Mouse (Mus musculus): Measurements from ENCODE around the gene Skint8. TPM values are rescaled to one million over a fixed set of nuclear protein-coding genes. Genes with fewer than 3 reads are reported as not detected.
"Not testable (repeated sequence)": the region's sequence is repeated elsewhere in the genome, so short reads cannot be mapped to it uniquely, and the experiment has no call there.

The Skint8 gene
- polyA plus RNA-seq, 1 experiment from 2014 or later, result not detected

DNA sequence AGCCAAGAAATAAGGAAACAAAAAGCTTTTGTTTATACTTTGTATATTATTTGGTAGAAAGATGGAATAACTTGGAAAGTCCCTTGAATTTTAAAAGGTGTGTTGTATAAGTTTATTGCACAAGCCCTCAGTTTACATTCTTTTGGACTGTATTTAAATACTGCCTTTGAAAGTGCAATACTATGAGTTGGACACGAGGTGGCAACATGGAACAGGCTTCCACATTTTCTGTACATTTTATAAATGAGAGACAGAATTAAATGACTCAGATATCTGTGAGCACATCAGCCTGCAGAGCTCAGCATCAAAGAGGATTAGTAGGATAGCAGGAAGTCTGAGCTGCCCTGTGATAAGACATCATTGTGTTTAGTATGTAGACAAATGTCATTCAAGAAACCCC, 42.1 kb downstream of the Skint8 start:
- no peaks in the 10 kb centered on the region for H3K36me3 ChIP-seq
- H3K4me1 ChIP-seq (replicated peaks), result no peaks in the 10 kb centered on the region
- H3K27ac ChIP-seq, result no peak overlapping the region
- ATAC-seq (replicated peaks; ENCODE audit: insufficient number of reproducible peaks, insufficient read depth, low FRiP score, low read depth), result no peak
- no peak overlapping the region for H3K9ac ChIP-seq
- H3K4me3 ChIP-seq, result no peak overlapping the region
- H3K9me3 ChIP-seq (replicated peaks), result no peaks in the 10 kb centered on the region
- H3K27me3 ChIP-seq, result no peaks in the 10 kb centered on the region
- H3K4me2 ChIP-seq, result no peak overlapping the region
- 20% methylated on average over 1 of the region's 1 CpGs for WGBS

DNA sequence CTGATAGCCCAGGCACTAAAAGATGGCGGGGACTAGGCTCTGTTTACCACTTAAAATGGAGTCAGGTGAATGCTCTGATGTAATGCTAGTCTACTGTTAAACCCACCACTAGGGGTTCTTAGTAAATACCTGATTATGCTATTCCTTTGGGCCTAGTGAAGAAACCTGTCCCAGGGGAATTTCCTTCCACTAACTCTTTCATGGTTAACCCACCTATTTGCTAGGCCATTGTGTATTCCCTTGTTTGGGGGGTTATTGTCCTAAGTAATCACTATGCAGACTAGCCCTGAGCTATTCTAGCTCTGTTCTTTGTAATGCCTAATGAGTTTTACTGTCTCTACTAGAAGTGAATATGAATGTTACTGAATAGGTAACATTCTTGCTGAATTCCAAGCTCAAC, 44.0 kb downstream of the Skint8 start:
- not testable (repeated sequence) for H3K27ac ChIP-seq; H3K27me3 ChIP-seq; ATAC-seq (replicated peaks; ENCODE audit: insufficient number of reproducible peaks, insufficient read depth, low FRiP score, low read depth); H3K4me1 ChIP-seq (replicated peaks); H3K9ac ChIP-seq; H3K4me3 ChIP-seq; H3K9me3 ChIP-seq (replicated peaks); H3K36me3 ChIP-seq; H3K4me2 ChIP-seq
- 48% methylated on average over 1 of the region's 1 CpGs for WGBS

- no peak overlapping the region for H3K27ac ChIP-seq
- H3K9me3 ChIP-seq (replicated peaks), result no peaks in the 10 kb centered on the region
- no peak overlapping the region for H3K4me3 ChIP-seq
- H3K4me2 ChIP-seq, result no peak overlapping the region
- 66% methylated on average over 3 of the region's 3 CpGs for WGBS
- H3K9ac ChIP-seq, result no peak overlapping the region
- no peak for ATAC-seq (replicated peaks; ENCODE audit: insufficient number of reproducible peaks, insufficient read depth, low FRiP score, low read depth)
- H3K36me3 ChIP-seq, result no peaks in the 10 kb centered on the region
- no peaks in the 10 kb centered on the region for H3K27me3 ChIP-seq
- no peaks in the 10 kb centered on the region for H3K4me1 ChIP-seq (replicated peaks)
These were observed 44.5 kb downstream of the Skint8 start for GRCm38 (mm10) chr4:111963669-111964068.

- Histone ChIP-seq H3K9ac (no peak within 1 kb of the TSS), H3K4me2 (no peak within 1 kb of the TSS), H3K4me1 (replicated peaks) (no peaks in the 10 kb centered on the region), H3K36me3 (no peaks in the 10 kb centered on the region), H3K27me3 (no peaks in the 10 kb centered on the region), H3K27ac (no peak within 1 kb of the TSS), H3K9me3 (replicated peaks) (no peaks in the 10 kb centered on the region), H3K4me3 (no peak within 1 kb of the TSS)
- WGBS, result 90% methylated on average over 1 of the region's 1 CpGs
- ATAC-seq (replicated peaks; ENCODE audit: insufficient number of reproducible peaks, insufficient read depth, low FRiP score, low read depth), result no peak
These were observed 53.4 kb downstream of the Skint8 start, which contains the start of gene Skint7 for GRCm38 (mm10) chr4:111972623-111973022. Gene Skint7 (plus strand): TSS chr4:111972923.

Other genes starting within 250 kb of the Skint8 start
- 18.5 and 22.1 TPM in 2 replicates for gene Spata6, start 199.4 kb upstream of the Skint8 start, polyA plus RNA-seq (2015; fragmentation: Nextera tagmentation; extraction: Ambion mirVana)
- gene Slc5a9, start 16.5 kb upstream of the Skint8 start, polyA plus RNA-seq (2015; fragmentation: Nextera tagmentation; extraction: Ambion mirVana), result 0.98 and 6.9 TPM in 2 replicates
- 0.56 TPM in 1 of 2 replicates, not detected in the other for gene Skint7, start 53.5 kb downstream of the Skint8 start, polyA plus RNA-seq (2015; fragmentation: Nextera tagmentation; extraction: Ambion mirVana)
- gene Skint1, start 86.9 kb downstream of the Skint8 start, polyA plus RNA-seq (2015; fragmentation: Nextera tagmentation; extraction: Ambion mirVana), result 0.13 and 0.98 TPM in 2 replicates
- 0.16 TPM in 1 of 2 replicates, not detected in the other for gene Skint4, start 152.6 kb downstream of the Skint8 start, polyA plus RNA-seq (2015; fragmentation: Nextera tagmentation; extraction: Ambion mirVana)

Data from heart, embryonic 15.5 days (tissue).